Mouse (Mus musculus): ENCODE results near the gene Lrrc74a. TPM values are rescaled to one million over a fixed set of nuclear protein-coding genes. Genes with fewer than 3 reads are reported as not detected.

Gene Lrrc74a
- polyA plus RNA-seq, 1 experiment = not detected

DNA sequence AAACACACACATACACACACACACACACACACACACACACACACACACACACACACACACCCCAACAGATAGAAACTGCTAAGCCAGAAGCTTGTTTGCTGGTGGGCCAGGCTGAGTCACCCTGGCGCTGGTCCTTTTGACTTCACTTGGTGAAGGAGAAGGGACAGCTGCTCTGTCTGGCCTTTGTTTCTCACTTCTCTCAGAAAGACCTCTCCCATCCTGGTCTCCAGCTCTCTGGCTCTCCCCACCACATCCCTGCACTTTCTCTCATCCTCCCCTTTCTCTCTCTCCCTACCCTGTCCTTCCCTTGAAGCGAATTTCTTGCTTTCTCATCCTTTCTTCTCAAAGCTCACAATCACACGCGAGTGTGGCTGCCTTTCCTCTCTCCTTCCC lies 70.1 kb downstream of the Lrrc74a start:
- Histone ChIP-seq H3K79me3 (ENCODE audit: low read depth) (no peaks in the 10 kb centered on the region), H3ac (ENCODE audit: control insufficient read depth, insufficient read length, low read depth) (no peak overlapping the region), H3K36me3 (ENCODE audit: control insufficient read depth, insufficient read depth) (no peaks in the 10 kb centered on the region), H3K27me3 (ENCODE audit: control insufficient read depth, insufficient read depth, insufficient read length) (no peaks in the 10 kb centered on the region), H3K4me3 (ENCODE audit: insufficient read depth, poor library complexity, severe bottlenecking) (no peak overlapping the region), H3K79me2 (ENCODE audit: control insufficient read depth, insufficient read depth) (peaks cover 6% of the 10 kb centered on the region)
- TF ChIP-seq MYOG (IDR thresholded peaks at IDR 0.05; ENCODE audit: control insufficient read depth, extremely low read depth, insufficient read length) = no peak
- TF ChIP-seq MYOD1 (IDR thresholded peaks at IDR 0.05; ENCODE audit: control insufficient read depth, insufficient read length, low read depth) = peak; percentile 88
- TF ChIP-seq FOSL1 (IDR thresholded peaks at IDR 0.05; ENCODE audit: insufficient read depth, low read length, poor library complexity, severe bottlenecking) = no peak
- no peak for TF ChIP-seq MAX (IDR thresholded peaks at IDR 0.05)
- TF ChIP-seq CEBPB (IDR thresholded peaks at IDR 0.05; ENCODE audit: low read depth) = no peak

- Histone ChIP-seq H3K4me3 (ENCODE audit: insufficient read depth, poor library complexity, severe bottlenecking) (no peak overlapping the region), H3ac (ENCODE audit: control insufficient read depth, insufficient read length, low read depth) (no peak overlapping the region), H3K79me2 (ENCODE audit: control insufficient read depth, insufficient read depth) (peaks cover under 1% of the 10 kb centered on the region), H3K36me3 (ENCODE audit: control insufficient read depth, insufficient read depth) (no peaks in the 10 kb centered on the region), H3K27me3 (ENCODE audit: control insufficient read depth, insufficient read depth, insufficient read length) (no peaks in the 10 kb centered on the region), H3K79me3 (ENCODE audit: low read depth) (no peaks in the 10 kb centered on the region)
- no peak for TF ChIP-seq MYOG (IDR thresholded peaks at IDR 0.05; ENCODE audit: control insufficient read depth, extremely low read depth, insufficient read length)
- no peak for TF ChIP-seq FOSL1 (IDR thresholded peaks at IDR 0.05; ENCODE audit: insufficient read depth, low read length, poor library complexity, severe bottlenecking)
- TF ChIP-seq CTCF (IDR thresholded peaks at IDR 0.05; ENCODE audit: control insufficient read depth, insufficient read depth, insufficient read length) = no peak
- TF ChIP-seq USF1 (IDR thresholded peaks at IDR 0.05; ENCODE audit: low read depth) = no peak
- TF ChIP-seq MAX (IDR thresholded peaks at IDR 0.05) = no peak
- no peak for TF ChIP-seq CEBPB (IDR thresholded peaks at IDR 0.05; ENCODE audit: low read depth)
- TF ChIP-seq MYOD1 (IDR thresholded peaks at IDR 0.05; ENCODE audit: control insufficient read depth, insufficient read length, low read depth) = no peak
These were observed 70.7 kb downstream of the Lrrc74a start for GRCm38 (mm10) chr12:86804857-86805256.

DNA sequence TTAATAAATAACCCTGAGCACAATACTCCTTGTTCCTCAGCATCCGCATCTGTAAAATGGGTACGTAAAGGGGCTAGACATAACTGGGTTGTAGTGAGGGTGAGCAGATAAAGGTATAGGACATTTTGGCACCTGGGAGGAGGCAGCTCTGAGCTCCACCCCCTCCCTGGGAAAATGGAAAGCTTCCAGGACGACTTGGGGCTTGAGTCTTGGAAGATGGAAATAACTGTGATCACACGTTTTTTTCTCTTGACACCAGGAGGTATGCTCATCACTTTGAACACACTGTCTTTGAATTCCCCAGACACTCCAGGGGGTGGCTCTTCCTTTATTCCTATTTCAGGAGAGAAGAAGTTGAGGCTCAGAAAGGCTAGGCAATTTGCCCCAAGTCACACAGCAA lies 71.1 kb downstream of the Lrrc74a start:
- H3K79me2 ChIP-seq (ENCODE audit: control insufficient read depth, insufficient read depth) = no peaks in the 10 kb centered on the region
- no peak overlapping the region for H3ac ChIP-seq (ENCODE audit: control insufficient read depth, insufficient read length, low read depth)
- no peak for TF ChIP-seq FOSL1 (IDR thresholded peaks at IDR 0.05; ENCODE audit: insufficient read depth, low read length, poor library complexity, severe bottlenecking)
- TF ChIP-seq CTCF (IDR thresholded peaks at IDR 0.05; ENCODE audit: control insufficient read depth, insufficient read depth, insufficient read length) = no peak
- TF ChIP-seq CEBPB (IDR thresholded peaks at IDR 0.05; ENCODE audit: low read depth) = no peak
- no peak for TF ChIP-seq USF1 (IDR thresholded peaks at IDR 0.05; ENCODE audit: low read depth)
- no peak for TF ChIP-seq MYOG (IDR thresholded peaks at IDR 0.05; ENCODE audit: control insufficient read depth, extremely low read depth, insufficient read length)
- TF ChIP-seq MYOD1 (IDR thresholded peaks at IDR 0.05; ENCODE audit: control insufficient read depth, insufficient read length, low read depth) = no peak
- no peak for TF ChIP-seq MAX (IDR thresholded peaks at IDR 0.05)
- no peaks in the 10 kb centered on the region for H3K36me3 ChIP-seq (ENCODE audit: control insufficient read depth, insufficient read depth)
- H3K27me3 ChIP-seq (ENCODE audit: control insufficient read depth, insufficient read depth, insufficient read length) = no peaks in the 10 kb centered on the region
- no peak overlapping the region for H3K4me3 ChIP-seq (ENCODE audit: insufficient read depth, poor library complexity, severe bottlenecking)
- no peaks in the 10 kb centered on the region for H3K79me3 ChIP-seq (ENCODE audit: low read depth)

GRCm38 (mm10) chr12:86806031-86806922 lies 72.1 kb downstream of the Lrrc74a start:
- Histone ChIP-seq H3ac (ENCODE audit: control insufficient read depth, insufficient read length, low read depth) (no peak overlapping the region), H3K4me3 (ENCODE audit: insufficient read depth, poor library complexity, severe bottlenecking) (no peak overlapping the region), H3K79me2 (ENCODE audit: control insufficient read depth, insufficient read depth) (no peaks in the 10 kb centered on the region), H3K27me3 (ENCODE audit: control insufficient read depth, insufficient read depth, insufficient read length) (no peaks in the 10 kb centered on the region), H3K79me3 (ENCODE audit: low read depth) (no peaks in the 10 kb centered on the region), H3K36me3 (ENCODE audit: control insufficient read depth, insufficient read depth) (no peaks in the 10 kb centered on the region)
- no peak for TF ChIP-seq FOSL1 (IDR thresholded peaks at IDR 0.05; ENCODE audit: insufficient read depth, low read length, poor library complexity, severe bottlenecking)
- TF ChIP-seq CEBPB (IDR thresholded peaks at IDR 0.05; ENCODE audit: low read depth) = peak; percentile 54

GRCm38 (mm10) chr12:86806923-86807794 lies 73.0 kb downstream of the Lrrc74a start:
- Histone ChIP-seq H3ac (ENCODE audit: control insufficient read depth, insufficient read length, low read depth) (no peak overlapping the region), H3K36me3 (ENCODE audit: control insufficient read depth, insufficient read depth) (no peaks in the 10 kb centered on the region), H3K79me3 (ENCODE audit: low read depth) (no peaks in the 10 kb centered on the region), H3K4me3 (ENCODE audit: insufficient read depth, poor library complexity, severe bottlenecking) (no peak overlapping the region), H3K79me2 (ENCODE audit: control insufficient read depth, insufficient read depth) (no peaks in the 10 kb centered on the region), H3K27me3 (ENCODE audit: control insufficient read depth, insufficient read depth, insufficient read length) (no peaks in the 10 kb centered on the region)
- no peak for TF ChIP-seq MYOD1 (IDR thresholded peaks at IDR 0.05; ENCODE audit: control insufficient read depth, insufficient read length, low read depth)
- TF ChIP-seq CTCF (IDR thresholded peaks at IDR 0.05; ENCODE audit: control insufficient read depth, insufficient read depth, insufficient read length) = no peak
- no peak for TF ChIP-seq MAX (IDR thresholded peaks at IDR 0.05)
- no peak for TF ChIP-seq USF1 (IDR thresholded peaks at IDR 0.05; ENCODE audit: low read depth)
- no peak for TF ChIP-seq FOSL1 (IDR thresholded peaks at IDR 0.05; ENCODE audit: insufficient read depth, low read length, poor library complexity, severe bottlenecking)
- TF ChIP-seq CEBPB (IDR thresholded peaks at IDR 0.05; ENCODE audit: low read depth) = no peak
- TF ChIP-seq MYOG (IDR thresholded peaks at IDR 0.05; ENCODE audit: control insufficient read depth, extremely low read depth, insufficient read length) = no peak
